ENCODE assay signal across 24 mouse cellular contexts in genomic region chr3:79967346-79967745, GRCm38 (mm10).
A peak's percentile ranks its signal among the peaks of the same experiment; 100 is the strongest.
DNase-seq lines count a peak whose midpoint lies in the region; ATAC-seq and TF ChIP-seq lines count a peak whose summit lies in the region.
"Had no signal": no experiment of that assay in that cellular context is flagged by ENCODE, and none has a peak within 500 bp of the region (broad histone marks: within the 10 kb centered on the region; RNA-seq: fewer than 3 reads in every experiment).

No protein-coding gene starts in this region.

- H3K36me3 ChIP-seq in heart, embryonic 13.5 days = no peaks in the 10 kb centered on the region
- H3K36me3 ChIP-seq in lung, postnatal 0 days (ENCODE audit: insufficient read depth, low read length) = no peaks in the 10 kb centered on the region
- no peaks in the 10 kb centered on the region for H3K36me3 ChIP-seq in midbrain, embryonic 10.5 days
- H3K36me3 ChIP-seq: hindbrain, embryonic 15.5 days; liver, embryonic 12.5 days had no signal

- no peaks in the 10 kb centered on the region for H3K9me3 ChIP-seq in heart, embryonic 13.5 days
- no peaks in the 10 kb centered on the region for H3K9me3 ChIP-seq in lung, postnatal 0 days (ENCODE audit: low read length)
- no peaks in the 10 kb centered on the region for H3K9me3 ChIP-seq in midbrain, embryonic 10.5 days (replicated peaks)
- H3K9me3 ChIP-seq: forebrain, embryonic 13.5 days; hindbrain, embryonic 15.5 days; liver, embryonic 12.5 days had no signal

- no peaks in the 10 kb centered on the region for H3K27me3 ChIP-seq in heart, embryonic 13.5 days (replicated peaks)
- H3K27me3 ChIP-seq in lung, postnatal 0 days (replicated peaks; ENCODE audit: insufficient read depth, low read length) = no peaks in the 10 kb centered on the region
- no peaks in the 10 kb centered on the region for H3K27me3 ChIP-seq in midbrain, embryonic 10.5 days (ENCODE audit: low read depth, poor library complexity, severe bottlenecking)
- H3K27me3 ChIP-seq: CH12.LX; forebrain, embryonic 13.5 days; hindbrain, embryonic 15.5 days; liver, embryonic 12.5 days had no signal

- 9% methylated on average over 1 of the region's 1 CpGs for WGBS in heart, embryonic 13.5 days
- 38% methylated on average over 1 of the region's 1 CpGs for WGBS in lung, postnatal 0 days
- WGBS in midbrain, embryonic 10.5 days = 58% methylated on average over 1 of the region's 1 CpGs

- no peak for DNase-seq in gastrocnemius, adult 2 months
- no peak for DNase-seq in gastrocnemius, postnatal 14 days
- DNase-seq in heart, postnatal 25 days (ENCODE audit: low spot score) = no peak
- DNase-seq in lung, postnatal 0 days (ENCODE audit: low spot score) = no peak
- no peak for DNase-seq in lung, postnatal 14 days
- peak; percentile 81 for DNase-seq in ZHBTc4 (ENCODE audit: low read depth, low spot score)
- DNase-seq in midbrain, embryonic 10.5 days (ENCODE audit: low spot score) = no peak
- DNase-seq: adrenal gland, postnatal 10 days; cerebellum, adult 9-10 months; cerebellum, postnatal 36 days; gastrocnemius, postnatal 25 days; kidney, adult 11 months; kidney, postnatal 25 days; left cerebral cortex, postnatal 4 days; liver, postnatal 0 days; midbrain, embryonic 14.5 days had no signal

- peaks cover 35% of the 10 kb centered on the region for H3K4me1 ChIP-seq in heart, embryonic 13.5 days
- no peaks in the 10 kb centered on the region; the same call in 1 of the 2 replicates for H3K4me1 ChIP-seq in lung, postnatal 0 days (ENCODE audit: insufficient read depth, low read depth, low read length)
- no peaks in the 10 kb centered on the region for H3K4me1 ChIP-seq in midbrain, embryonic 10.5 days
- H3K4me1 ChIP-seq: forebrain, embryonic 13.5 days; hindbrain, embryonic 15.5 days had no signal

- no peak for TF ChIP-seq CTCF in gastrocnemius, adult 2 months (IDR thresholded peaks at IDR 0.05)
- TF ChIP-seq CTCF in lung, postnatal 0 days (IDR thresholded peaks at IDR 0.05) = no peak

- H3K4me3 ChIP-seq in gastrocnemius, adult 2 months = no peak overlapping the region
- no peak overlapping the region for H3K4me3 ChIP-seq in heart, embryonic 13.5 days
- H3K4me3 ChIP-seq in lung, postnatal 0 days (ENCODE audit: low read depth, low read length) = no peak overlapping the region
- H3K4me3 ChIP-seq in midbrain, embryonic 10.5 days = no peak overlapping the region
- H3K4me3 ChIP-seq: forebrain, embryonic 13.5 days; hindbrain, embryonic 15.5 days; layer of hippocampus, adult 2 months; liver, embryonic 12.5 days had no signal

- no peak overlapping the region for H3K4me2 ChIP-seq in heart, embryonic 13.5 days
- H3K4me2 ChIP-seq in lung, postnatal 0 days (replicated peaks; ENCODE audit: low read depth, low read length) = no peak overlapping the region
- H3K4me2 ChIP-seq: forebrain, embryonic 13.5 days; hindbrain, embryonic 15.5 days had no signal

- TF ChIP-seq EP300 in lung, postnatal 0 days (IDR thresholded peaks at IDR 0.05) = peak; percentile 70

- H3K9ac ChIP-seq in heart, embryonic 13.5 days = no peak overlapping the region
- H3K9ac ChIP-seq in lung, postnatal 0 days (replicated peaks; ENCODE audit: low read depth) = no peak overlapping the region
- H3K9ac ChIP-seq: forebrain, embryonic 13.5 days; hindbrain, embryonic 15.5 days; liver, embryonic 12.5 days; liver, postnatal 0 days had no signal

- intact Hi-C loops in gastrocnemius, adult 2 months (cut with DNase I) = no loop called here
- intact Hi-C loops in gastrocnemius, postnatal 14 days (cut with DNase I; ENCODE audit: low total_unique reads) = no loop called here
- intact Hi-C loops in heart, postnatal 25 days (cut with DNase I) = no loop called here

- no peak for ATAC-seq in heart, embryonic 13.5 days (ENCODE audit: extremely low read depth, insufficient number of reproducible peaks, low FRiP score, low TSS enrichment)
- peak; percentile 55; the same call in 1 of the 2 replicates for ATAC-seq in lung, postnatal 0 days
- ATAC-seq: forebrain, embryonic 13.5 days; inflammation-experienced regulatory T-cells, adult 6 months; liver, postnatal 0 days had no signal

- H3K27ac ChIP-seq in gastrocnemius, adult 2 months = peak overlapping the region; percentile 9; the same call in 1 of the 2 replicates
- peak overlapping the region; percentile 25; the same call in 1 of the 2 replicates for H3K27ac ChIP-seq in heart, embryonic 13.5 days (replicated peaks)
- H3K27ac ChIP-seq in lung, postnatal 0 days (ENCODE audit: low read length) = no peak overlapping the region
- H3K27ac ChIP-seq in midbrain, embryonic 10.5 days (replicated peaks) = no peak overlapping the region
- H3K27ac ChIP-seq: forebrain, embryonic 13.5 days; hindbrain, embryonic 15.5 days; layer of hippocampus, adult 2 months; macrophage had no signal

Comparison
In these comparisons a context has a peak if more than half of its experiments do, and no peak if none do; other contexts are left out.
1. H3K27ac ChIP-seq: peak in gastrocnemius, adult 2 months (single experiment) and heart, embryonic 13.5 days (single experiment); none in lung, postnatal 0 days (single experiment) and midbrain, embryonic 10.5 days (single experiment).